Mouse (Mus musculus) embryonic facial prominence, embryonic 15.5 days (tissue): ENCODE results near the gene Gm20388. TPM values are rescaled to one million over a fixed set of nuclear protein-coding genes. Genes with fewer than 3 reads are reported as not detected.

ENCODE experiments used
- ATAC-seq: fragments of 200-750 bp; cut with Nextera tagmentation; 2 replicates; pipeline ENCODE4 v1.8.0; 2017; ENCODE audit warnings: low read depth, moderate TSS enrichment; ENCODE audit not compliant: insufficient number of reproducible peaks, low FRiP score, low TSS enrichment
- H3K27ac ChIP-seq: fragments of 300-500 bp; sonication (generic); replicated peaks from 2 replicates; pipeline ENCODE4 v1.5.1; 2015; ENCODE audit warnings: mild to moderate bottlenecking, inconsistent platforms
- H3K27me3 ChIP-seq: fragments of 300-500 bp; sonication (generic); 2 replicates; pipeline ENCODE4 v1.6.1; 2015; ENCODE audit warnings: inconsistent platforms
- H3K36me3 ChIP-seq: fragments of 300-500 bp; sonication (generic); 2 replicates; pipeline ENCODE4 v1.6.1; 2015; ENCODE audit warnings: mild to moderate bottlenecking, inconsistent platforms
- H3K4me1 ChIP-seq: fragments of 300-500 bp; sonication (generic); 2 replicates; pipeline ENCODE4 v1.6.1; 2015; ENCODE audit warnings: inconsistent platforms
- H3K4me2 ChIP-seq: fragments of 300-500 bp; sonication (generic); replicated peaks from 2 replicates; pipeline ENCODE4 v1.6.1; 2015; ENCODE audit warnings: mild to moderate bottlenecking, inconsistent platforms
- H3K4me3 ChIP-seq: fragments of 300-500 bp; sonication (generic); replicated peaks from 2 replicates; pipeline ENCODE4 v1.5.1; 2015; ENCODE audit warnings: mild to moderate bottlenecking, inconsistent platforms
- H3K9ac ChIP-seq: fragments of 300-500 bp; sonication (generic); 2 replicates; pipeline ENCODE4 v1.6.1; 2015; ENCODE audit warnings: inconsistent platforms
- H3K9me3 ChIP-seq: fragments of 300-500 bp; sonication (generic); replicated peaks from 2 replicates; pipeline ENCODE4 v1.6.1; 2016; ENCODE audit warnings: inconsistent platforms
- WGBS: fragments of 180-500 bp; shearing (Covaris S2); methylation state at CpG from one replicate; pipeline ENCODE4 v1.1.7; 2015; 5-methylcytosine and 5-hydroxymethylcytosine counted together
- polyA plus RNA-seq: library from polyadenylated mRNA; unstranded; fragments of >200 nt; fragmentation: Nextera tagmentation; extraction: Ambion mirVana; gene quantifications from 2 replicates; pipeline ENCODE4 v1.2.1, GENCODE M21; 2015

Gene Gm20388
- polyA plus RNA-seq, 1 experiment from 2014 or later = 8.0 TPM

GRCm38 (mm10) chr8:120167821-120168220 is 257.2 kb downstream of the Gm20388 start:
- H3K4me2 ChIP-seq = no peak overlapping the region
- 21% methylated on average over 5 of the region's 5 CpGs for WGBS
- no peaks in the 10 kb centered on the region for H3K36me3 ChIP-seq
- H3K9ac ChIP-seq = no peak overlapping the region
- H3K4me3 ChIP-seq = no peak overlapping the region
- peaks cover 14% of the 10 kb centered on the region; the same call in 1 of the 2 replicates for H3K4me1 ChIP-seq
- no peak for ATAC-seq
- no peaks in the 10 kb centered on the region for H3K9me3 ChIP-seq
- H3K27me3 ChIP-seq = 0 out of 2 replicates have a peak, but pooled peaks cover 7% of the 10 kb centered on the region
- no peak overlapping the region for H3K27ac ChIP-seq

- Histone ChIP-seq H3K4me3 (no peak overlapping the region), H3K27ac (no peak overlapping the region), H3K36me3 (no peaks in the 10 kb centered on the region), H3K4me1 (peaks cover 13% of the 10 kb centered on the region; the same call in 1 of the 2 replicates), H3K4me2 (no peak overlapping the region), H3K9me3 (no peaks in the 10 kb centered on the region), H3K27me3 (0 out of 2 replicates have a peak, but pooled peaks cover 7% of the 10 kb centered on the region), H3K9ac (no peak overlapping the region)
- 46% methylated on average over 8 of the region's 8 CpGs for WGBS
- ATAC-seq = no peak
These were observed 258.5 kb downstream of the Gm20388 start for GRCm38 (mm10) chr8:120169119-120169518.

DNA sequence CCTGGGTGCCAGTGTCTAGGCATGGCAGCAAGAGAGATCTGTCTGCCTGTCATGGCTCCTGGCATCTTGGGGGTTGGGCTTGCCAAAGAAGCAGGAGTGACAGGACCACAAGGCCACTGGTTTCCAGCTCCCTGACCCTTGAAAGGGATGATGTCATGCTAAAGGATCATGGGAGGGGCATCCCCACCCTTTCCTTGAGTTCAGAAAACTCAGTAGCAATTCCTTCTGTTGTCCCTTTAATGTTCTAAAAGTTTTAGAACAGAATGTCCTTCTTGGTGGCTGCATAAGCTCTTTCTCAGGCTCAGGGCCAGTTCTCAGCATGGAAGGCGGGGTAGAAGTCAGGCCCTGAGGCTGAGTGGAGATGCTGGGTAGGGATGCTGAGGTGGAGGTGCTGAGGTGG is 262.6 kb downstream of the Gm20388 start:
- Histone ChIP-seq H3K9ac (no peak overlapping the region), H3K27me3 (peaks cover 25% of the 10 kb centered on the region), H3K9me3 (no peaks in the 10 kb centered on the region), H3K4me2 (no peak overlapping the region), H3K4me1 (peaks cover 18% of the 10 kb centered on the region), H3K4me3 (no peak overlapping the region), H3K27ac (no peak overlapping the region), H3K36me3 (no peaks in the 10 kb centered on the region)
- 68% methylated on average over 1 of the region's 1 CpGs for WGBS
- ATAC-seq = no peak

- Histone ChIP-seq H3K9me3 (no peaks in the 10 kb centered on the region), H3K27me3 (peaks cover 23% of the 10 kb centered on the region), H3K4me1 (peaks cover 30% of the 10 kb centered on the region), H3K9ac (no peak overlapping the region), H3K27ac (no peak overlapping the region), H3K4me3 (no peak overlapping the region), H3K4me2 (no peak overlapping the region), H3K36me3 (no peaks in the 10 kb centered on the region)
- 31% methylated on average over 18 of the region's 18 CpGs for WGBS
- ATAC-seq = no peak
These were observed 264.0 kb downstream of the Gm20388 start for GRCm38 (mm10) chr8:120174606-120175005.

DNA sequence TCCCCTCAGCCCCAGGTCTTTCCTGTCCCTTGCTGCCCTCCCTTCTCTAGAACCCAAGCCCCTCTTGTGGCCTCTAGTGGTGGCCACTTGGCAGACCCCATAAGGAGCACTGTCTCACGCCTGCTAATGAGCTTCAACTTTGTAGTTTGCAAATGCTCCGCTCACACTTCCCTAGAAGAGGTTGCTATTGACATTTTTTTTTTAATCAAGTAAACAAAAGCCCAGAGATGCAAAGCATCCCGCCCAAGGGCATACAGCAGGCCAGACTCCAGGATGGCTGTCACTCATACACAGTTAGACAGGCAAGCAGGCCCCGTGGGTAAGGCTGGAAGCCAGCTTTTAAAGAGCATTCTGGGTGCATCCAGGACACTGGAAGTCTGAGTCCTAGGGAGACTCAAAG is 266.0 kb downstream of the Gm20388 start:
- no peak overlapping the region for H3K9ac ChIP-seq
- H3K4me2 ChIP-seq = no peak overlapping the region
- 35% methylated on average over 4 of the region's 4 CpGs for WGBS

GRCm38 (mm10) chr8:120177318-120178123 is 266.9 kb downstream of the Gm20388 start, which contains the start of gene Fam92b:
Gene Fam92b (minus strand): TSS chr8:120177466.
- Histone ChIP-seq H3K9me3 (no peaks in the 10 kb centered on the region), H3K4me3 (no peak within 1 kb of the TSS), H3K9ac (no peak within 1 kb of the TSS), H3K36me3 (no peaks in the 10 kb centered on the region), H3K27ac (no peak within 1 kb of the TSS), H3K27me3 (peaks cover 23% of the 10 kb centered on the region), H3K4me1 (peaks cover 39% of the 10 kb centered on the region), H3K4me2 (peak within 1 kb of the TSS; percentile 39)
- under 1% methylated on average over 25 of the region's 26 CpGs for WGBS
- ATAC-seq = peak; percentile 86

More for the DNA sequence above, 266.0 kb downstream of the Gm20388 start:
- no peak for ATAC-seq
- Histone ChIP-seq H3K27me3 (peaks cover 23% of the 10 kb centered on the region), H3K4me1 (peaks cover 39% of the 10 kb centered on the region), H3K9me3 (no peaks in the 10 kb centered on the region), H3K4me3 (no peak overlapping the region), H3K27ac (no peak overlapping the region), H3K36me3 (no peaks in the 10 kb centered on the region)

GRCm38 (mm10) chr8:120178124-120178514 is 267.5 kb downstream of the Gm20388 start:
- Histone ChIP-seq H3K4me3 (no peak overlapping the region), H3K4me1 (peaks cover 39% of the 10 kb centered on the region), H3K27me3 (peaks cover 23% of the 10 kb centered on the region), H3K9ac (no peak overlapping the region), H3K9me3 (no peaks in the 10 kb centered on the region), H3K4me2 (peak overlapping the region; percentile 39), H3K27ac (no peak overlapping the region), H3K36me3 (no peaks in the 10 kb centered on the region)
- WGBS = 7% methylated on average over 10 of the region's 10 CpGs
- ATAC-seq = no peak

GRCm38 (mm10) chr8:120179027-120179431 is 268.4 kb downstream of the Gm20388 start:
- Histone ChIP-seq H3K9ac (no peak overlapping the region), H3K36me3 (no peaks in the 10 kb centered on the region), H3K4me2 (peak overlapping the region; percentile 62), H3K27ac (no peak overlapping the region), H3K4me1 (peaks cover 43% of the 10 kb centered on the region), H3K4me3 (peak overlapping the region; percentile 24), H3K27me3 (peaks cover 23% of the 10 kb centered on the region), H3K9me3 (no peaks in the 10 kb centered on the region)
- WGBS = under 1% methylated on average over 10 of the region's 10 CpGs
- peak; percentile 56 for ATAC-seq

GRCm38 (mm10) chr8:120180445-120180970 is 269.9 kb downstream of the Gm20388 start:
- no peaks in the 10 kb centered on the region for H3K36me3 ChIP-seq
- no peaks in the 10 kb centered on the region for H3K9me3 ChIP-seq
- H3K9ac ChIP-seq = no peak overlapping the region
- no peak overlapping the region for H3K4me2 ChIP-seq
- 42% methylated on average over 7 of the region's 7 CpGs for WGBS
- peaks cover 15% of the 10 kb centered on the region for H3K27me3 ChIP-seq
- H3K4me1 ChIP-seq = peaks cover 58% of the 10 kb centered on the region
- H3K4me3 ChIP-seq = no peak overlapping the region
- ATAC-seq = no peak
- no peak overlapping the region for H3K27ac ChIP-seq

GRCm38 (mm10) chr8:120181274-120181673 is 270.6 kb downstream of the Gm20388 start:
- no peaks in the 10 kb centered on the region for H3K36me3 ChIP-seq
- H3K27me3 ChIP-seq = peaks cover 9% of the 10 kb centered on the region
- H3K4me1 ChIP-seq = peaks cover 66% of the 10 kb centered on the region
- ATAC-seq = no peak
- 86% methylated on average over 5 of the region's 5 CpGs for WGBS
- H3K4me3 ChIP-seq = no peak overlapping the region
- no peak overlapping the region for H3K9ac ChIP-seq
- H3K4me2 ChIP-seq = no peak overlapping the region
- H3K27ac ChIP-seq = no peak overlapping the region
- H3K9me3 ChIP-seq = no peaks in the 10 kb centered on the region

DNA sequence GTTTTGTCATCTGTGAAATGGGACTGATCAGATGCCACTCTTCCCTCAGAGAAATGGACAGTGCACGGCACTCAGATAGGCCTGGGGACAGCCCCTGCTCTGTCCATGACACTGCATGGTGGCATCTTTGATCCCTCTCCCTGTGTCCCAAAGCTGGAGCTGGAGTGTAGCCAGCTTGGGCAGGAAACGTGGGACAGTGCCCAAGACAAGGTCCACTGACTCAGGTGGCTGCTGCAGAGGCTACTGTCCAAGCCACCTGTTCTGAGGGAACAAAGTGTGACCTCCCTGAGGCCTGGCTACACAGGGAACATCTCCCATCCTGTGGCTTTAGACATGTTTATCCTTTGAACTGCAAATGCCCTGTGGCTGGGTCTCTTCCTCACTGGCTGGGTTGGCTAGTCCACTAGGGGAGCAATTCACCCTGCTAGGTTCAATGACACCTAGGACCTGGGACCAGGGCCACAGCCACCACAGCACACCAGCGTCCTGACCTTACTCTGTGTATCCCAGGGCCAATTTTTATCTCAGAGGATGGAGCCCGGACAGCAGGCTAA is 271.3 kb downstream of the Gm20388 start:
- WGBS = 71% methylated on average over 4 of the region's 4 CpGs
- no peak overlapping the region for H3K9ac ChIP-seq

More for the DNA sequence above, 271.3 kb downstream of the Gm20388 start:
- no peak overlapping the region for H3K4me2 ChIP-seq
- no peak overlapping the region for H3K4me3 ChIP-seq
- H3K27ac ChIP-seq = no peak overlapping the region
- H3K9me3 ChIP-seq = no peaks in the 10 kb centered on the region
- no peaks in the 10 kb centered on the region for H3K36me3 ChIP-seq
- no peak for ATAC-seq
- peaks cover 68% of the 10 kb centered on the region for H3K4me1 ChIP-seq
- H3K27me3 ChIP-seq = peaks cover 6% of the 10 kb centered on the region; the same call in 1 of the 2 replicates
